Mouse (Mus musculus) heart, embryonic 13.5 days (tissue): ENCODE data around the gene Parp2. TPM values are rescaled to one million over a fixed set of nuclear protein-coding genes. Genes with fewer than 3 reads are reported as not detected.

ENCODE experiments used
- ATAC-seq: fragments of 200-750 bp; cut with Nextera tagmentation; 2 replicates; pipeline ENCODE4 v1.8.0; 2017; ENCODE audit warnings: moderate TSS enrichment; ENCODE audit not compliant: insufficient number of reproducible peaks, low FRiP score, low TSS enrichment; ENCODE audit errors: extremely low read depth
- H3K27ac ChIP-seq: fragments of 300-500 bp; sonication (generic); replicated peaks from 2 replicates; pipeline ENCODE4 v1.5.1; 2015; ENCODE audit warnings: moderate library complexity, mild to moderate bottlenecking, inconsistent platforms
- H3K27me3 ChIP-seq: fragments of 300-500 bp; sonication (generic); replicated peaks from 2 replicates; pipeline ENCODE4 v1.6.1; 2015; ENCODE audit warnings: mild to moderate bottlenecking, inconsistent platforms
- H3K36me3 ChIP-seq: fragments of 300-500 bp; sonication (generic); 2 replicates; pipeline ENCODE4 v1.6.1; 2015; ENCODE audit warnings: mild to moderate bottlenecking, inconsistent platforms
- H3K4me1 ChIP-seq: fragments of 300-500 bp; sonication (generic); 2 replicates; pipeline ENCODE4 v1.6.1; 2015; ENCODE audit warnings: inconsistent platforms
- H3K4me2 ChIP-seq: fragments of 300-500 bp; sonication (generic); 2 replicates; pipeline ENCODE4 v1.6.1; 2015; ENCODE audit warnings: inconsistent platforms, mild to moderate bottlenecking, moderate library complexity
- H3K4me3 ChIP-seq: fragments of 300-500 bp; sonication (generic); 2 replicates; pipeline ENCODE4 v1.5.1; 2015; ENCODE audit warnings: moderate library complexity, mild to moderate bottlenecking, inconsistent platforms
- H3K9ac ChIP-seq: fragments of 300-500 bp; sonication (generic); 2 replicates; pipeline ENCODE4 v1.6.1; 2015; ENCODE audit warnings: inconsistent platforms, mild to moderate bottlenecking, moderate library complexity
- H3K9me3 ChIP-seq: fragments of 300-500 bp; sonication (generic); 2 replicates; pipeline ENCODE4 v1.6.1; 2016; ENCODE audit warnings: inconsistent platforms
- WGBS: fragments of 180-500 bp; shearing (Covaris S2); methylation state at CpG from one replicate; pipeline ENCODE4 v1.1.7; 2015; ENCODE audit warnings: mixed read lengths; 5-methylcytosine and 5-hydroxymethylcytosine counted together
- polyA plus RNA-seq: library from polyadenylated mRNA; unstranded; fragments of >200 nt; fragmentation: Nextera tagmentation; extraction: Ambion mirVana; gene quantifications from 2 replicates; pipeline ENCODE4 v1.2.1, GENCODE M21; 2015

Parp2 gene
- 35.1 and 41.6 TPM in 2 replicates for polyA plus RNA-seq

GRCm38 (mm10) chr14:50807487-50808072, at the start of gene Parp2, which contains the start of gene Ccnb1ip1:
Parp2 (plus strand) TSS chr14:50807841.
Ccnb1ip1 (minus strand) TSS chr14:50807732.
- H3K9me3 ChIP-seq, result no peaks in the 10 kb centered on the region
- H3K27ac ChIP-seq, result peak within 1 kb of the TSS; percentile 89
- H3K4me2 ChIP-seq, result peak within 1 kb of the TSS; percentile 73
- peak within 1 kb of the TSS; percentile 89 for H3K9ac ChIP-seq
- peak; percentile 95 for ATAC-seq
- peaks cover 11% of the 10 kb centered on the region for H3K4me1 ChIP-seq
- H3K36me3 ChIP-seq, result peaks cover 29% of the 10 kb centered on the region
- 0% methylated on average over 42 of the region's 42 CpGs for WGBS
- H3K27me3 ChIP-seq, result no peaks in the 10 kb centered on the region
- H3K4me3 ChIP-seq, result peak within 1 kb of the TSS; percentile 71

- H3K9me3 ChIP-seq, result no peaks in the 10 kb centered on the region
- H3K27ac ChIP-seq, result no peak overlapping the region
- WGBS, result 73% methylated on average over 5 of the region's 5 CpGs
- no peak for ATAC-seq
- H3K36me3 ChIP-seq, result peaks cover 8% of the 10 kb centered on the region
- H3K9ac ChIP-seq, result no peak overlapping the region
- H3K4me2 ChIP-seq, result no peak overlapping the region
- H3K27me3 ChIP-seq, result no peaks in the 10 kb centered on the region
- H3K4me3 ChIP-seq, result no peak overlapping the region
- H3K4me1 ChIP-seq, result no peaks in the 10 kb centered on the region
Observed at GRCm38 (mm10) chr14:50758416-50759085, 49.1 kb upstream of the Parp2 start.

DNA sequence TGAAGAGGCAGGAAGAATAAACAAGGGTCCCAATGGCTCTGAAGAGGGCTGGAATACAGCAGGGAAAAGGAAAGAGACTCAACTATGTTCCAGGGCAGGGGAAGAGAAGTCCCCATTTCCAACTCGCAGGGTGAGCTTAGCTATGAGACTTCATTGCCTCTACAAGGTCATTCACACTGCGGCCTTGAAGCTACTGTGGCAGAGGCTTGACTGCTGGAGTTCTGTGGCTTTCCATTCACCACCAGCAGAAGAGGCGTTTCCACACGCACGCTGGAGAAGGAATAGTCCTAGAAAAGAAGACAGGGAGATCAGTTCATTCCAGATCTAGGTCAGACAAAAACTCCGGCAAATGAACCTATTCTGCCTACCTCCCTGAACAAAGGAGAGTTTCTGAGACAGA, 41.9 kb upstream of the Parp2 start:
- peaks cover 69% of the 10 kb centered on the region for H3K36me3 ChIP-seq
- H3K27ac ChIP-seq, result no peak overlapping the region
- H3K9ac ChIP-seq, result no peak overlapping the region
- no peaks in the 10 kb centered on the region for H3K9me3 ChIP-seq
- H3K4me1 ChIP-seq, result no peaks in the 10 kb centered on the region
- no peak overlapping the region for H3K4me3 ChIP-seq
- WGBS, result 83% methylated on average over 6 of the region's 6 CpGs
- H3K27me3 ChIP-seq, result no peaks in the 10 kb centered on the region
- no peak overlapping the region for H3K4me2 ChIP-seq
- ATAC-seq, result no peak

DNA sequence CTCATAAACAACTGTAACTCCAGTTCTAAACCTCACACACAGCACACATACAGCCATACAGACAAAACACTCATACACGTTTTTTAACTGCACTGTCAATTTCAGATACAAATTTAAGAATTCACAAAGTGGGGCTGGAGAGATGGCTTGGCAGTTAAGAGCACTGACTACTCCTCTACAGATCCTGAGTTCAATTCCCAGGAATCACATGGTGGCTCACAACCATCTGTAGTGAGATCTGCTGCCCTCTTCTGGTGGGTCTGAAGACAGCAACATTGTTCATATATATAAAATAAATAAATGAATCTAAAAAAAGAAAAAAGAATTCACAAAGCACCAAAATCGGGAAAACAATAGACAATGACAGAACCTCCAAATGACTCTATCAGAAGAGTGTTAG, 36.3 kb upstream of the Parp2 start:
- no peak overlapping the region for H3K4me2 ChIP-seq
- no peaks in the 10 kb centered on the region for H3K4me1 ChIP-seq
- WGBS, result 76% methylated on average over 2 of the region's 2 CpGs
- no peak for ATAC-seq
- no peak overlapping the region for H3K9ac ChIP-seq
- peaks cover 87% of the 10 kb centered on the region for H3K36me3 ChIP-seq
- no peak overlapping the region for H3K4me3 ChIP-seq
- H3K27ac ChIP-seq, result no peak overlapping the region
- H3K9me3 ChIP-seq, result no peaks in the 10 kb centered on the region
- no peaks in the 10 kb centered on the region for H3K27me3 ChIP-seq

DNA sequence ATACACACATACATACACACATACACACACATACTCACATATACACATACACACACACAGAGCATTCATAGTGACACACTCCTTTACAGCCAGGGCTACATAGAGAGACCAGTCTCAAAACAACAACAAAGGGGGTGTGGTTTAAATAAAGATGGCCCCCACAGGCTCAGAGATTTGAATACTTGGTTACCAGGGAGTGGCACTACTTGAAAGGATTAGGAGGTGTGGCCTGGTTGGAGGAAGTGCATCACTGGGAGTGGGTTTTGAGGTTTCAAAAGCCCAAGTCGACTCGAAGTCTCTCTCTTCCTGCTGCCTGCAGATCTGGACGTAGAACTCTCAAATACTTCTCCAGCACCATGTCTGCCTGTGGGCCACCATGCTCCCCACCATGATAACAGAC, 25.5 kb upstream of the Parp2 start:
- H3K27me3 ChIP-seq, result no peaks in the 10 kb centered on the region
- H3K9ac ChIP-seq, result no peak overlapping the region
- 0 out of 2 replicates have a peak, but pooled peaks cover 2% of the 10 kb centered on the region for H3K9me3 ChIP-seq
- H3K4me1 ChIP-seq, result peaks cover 7% of the 10 kb centered on the region
- 88% methylated on average over 3 of the region's 3 CpGs for WGBS
- H3K4me2 ChIP-seq, result no peak overlapping the region
- no peak overlapping the region for H3K4me3 ChIP-seq
- ATAC-seq, result no peak
- H3K36me3 ChIP-seq, result peaks cover 38% of the 10 kb centered on the region
- H3K27ac ChIP-seq, result no peak overlapping the region

DNA sequence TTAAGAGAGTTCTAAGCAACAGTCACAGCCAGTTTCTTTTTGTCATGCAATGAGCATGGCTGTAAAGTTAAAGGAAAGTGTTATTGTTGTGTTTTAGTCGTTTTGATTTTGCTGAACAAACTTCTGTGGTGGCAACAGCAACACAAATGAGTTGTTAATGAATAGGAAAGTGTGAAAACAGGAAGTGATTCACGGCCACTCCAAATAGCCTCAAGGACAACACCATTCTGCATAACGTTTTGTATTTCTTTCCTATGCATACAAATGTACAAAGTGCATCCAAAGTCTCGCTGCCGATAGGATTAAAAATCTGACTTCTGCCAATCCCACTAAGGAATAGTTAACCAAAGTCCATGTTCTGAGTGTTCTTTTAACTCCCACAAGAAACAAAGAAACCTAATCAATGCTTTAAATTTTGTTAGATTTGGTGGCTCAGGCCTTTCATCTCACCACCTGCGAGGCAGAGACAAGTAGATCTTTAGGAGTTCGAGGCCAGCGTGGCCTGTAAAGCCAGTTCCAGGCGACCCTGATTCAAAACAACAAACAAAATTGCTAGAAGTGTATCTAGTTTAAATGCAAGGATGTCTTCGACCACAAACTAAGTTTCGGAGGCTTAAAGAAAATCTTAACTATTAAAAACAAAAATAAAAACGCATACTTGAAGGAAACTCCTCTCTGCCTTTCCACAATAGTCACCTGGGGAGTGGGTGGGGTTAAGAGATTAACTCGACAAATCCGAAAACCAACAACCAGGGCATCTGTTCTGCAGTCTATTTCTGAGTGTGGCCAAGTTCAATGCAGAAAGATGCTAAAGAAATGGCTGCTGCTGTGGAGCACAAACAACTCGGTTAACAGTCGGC, 23.0 kb upstream of the Parp2 start:
- no peak for ATAC-seq
- peaks cover 7% of the 10 kb centered on the region for H3K4me1 ChIP-seq
- H3K4me2 ChIP-seq, result peak overlapping the region; percentile 80
- H3K27ac ChIP-seq, result peak overlapping the region; percentile 36; the same call in 1 of the 2 replicates
- no peaks in the 10 kb centered on the region for H3K27me3 ChIP-seq
- H3K4me3 ChIP-seq, result peak overlapping the region; percentile 77
- 25% methylated on average over 16 of the region's 16 CpGs for WGBS
- peak overlapping the region; percentile 89 for H3K9ac ChIP-seq
- peaks cover 22% of the 10 kb centered on the region for H3K36me3 ChIP-seq
- H3K9me3 ChIP-seq, result 0 out of 2 replicates have a peak, but pooled peaks cover 2% of the 10 kb centered on the region

DNA sequence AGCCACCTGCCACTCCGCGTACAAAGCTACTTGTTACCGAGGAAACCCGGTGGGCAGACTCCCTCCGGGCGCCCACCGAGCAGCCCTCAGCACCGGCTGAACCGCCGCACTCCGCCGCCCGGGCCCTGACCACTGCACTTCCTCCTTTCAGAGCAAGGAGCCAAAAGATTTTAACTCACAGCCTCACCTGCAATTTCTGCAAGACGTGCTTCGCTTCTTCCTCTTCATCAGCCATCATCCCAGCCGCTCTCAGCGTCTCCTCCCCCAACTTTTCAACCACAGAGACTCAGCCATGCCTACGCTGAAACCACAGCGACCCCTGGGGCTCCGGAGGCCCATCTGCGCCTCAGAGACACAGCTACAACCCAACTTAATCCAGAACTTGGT, 22.4 kb upstream of the Parp2 start, which contains the start of gene Ttc5:
Gene Ttc5 (minus strand): TSS at position 269 of the 387 bp plus-strand sequence.
- H3K27ac ChIP-seq, result peak within 1 kb of the TSS; percentile 36; the same call in 1 of the 2 replicates
- no peaks in the 10 kb centered on the region for H3K27me3 ChIP-seq
- H3K9ac ChIP-seq, result peak within 1 kb of the TSS; percentile 89
- 0 out of 2 replicates have a peak, but pooled peaks cover 2% of the 10 kb centered on the region for H3K9me3 ChIP-seq
- H3K4me1 ChIP-seq, result peaks cover 7% of the 10 kb centered on the region
- WGBS, result under 1% methylated on average over 21 of the region's 21 CpGs
- peak within 1 kb of the TSS; percentile 80 for H3K4me2 ChIP-seq
- peak; percentile 83; the same call in 1 of the 2 replicates for ATAC-seq
- H3K36me3 ChIP-seq, result peaks cover 15% of the 10 kb centered on the region
- H3K4me3 ChIP-seq, result peak within 1 kb of the TSS; percentile 77

- H3K4me2 ChIP-seq, result no peak overlapping the region
- no peak overlapping the region for H3K27ac ChIP-seq
- 7% methylated on average over 2 of the region's 2 CpGs for WGBS
- H3K27me3 ChIP-seq, result no peaks in the 10 kb centered on the region
- peaks cover 7% of the 10 kb centered on the region for H3K4me1 ChIP-seq
- no peaks in the 10 kb centered on the region for H3K9me3 ChIP-seq
- H3K9ac ChIP-seq, result no peak overlapping the region
- H3K36me3 ChIP-seq, result no peaks in the 10 kb centered on the region
- no peak overlapping the region for H3K4me3 ChIP-seq
- ATAC-seq, result no peak
Observed at GRCm38 (mm10) chr14:50788157-50788556, 19.5 kb upstream of the Parp2 start.

GRCm38 (mm10) chr14:50795261-50795935, 12.2 kb upstream of the Parp2 start:
- H3K36me3 ChIP-seq, result no peaks in the 10 kb centered on the region
- ATAC-seq, result no peak
- no peak overlapping the region for H3K27ac ChIP-seq
- H3K4me1 ChIP-seq, result peaks cover 3% of the 10 kb centered on the region
- H3K9me3 ChIP-seq, result no peaks in the 10 kb centered on the region
- no peak overlapping the region for H3K9ac ChIP-seq
- H3K4me3 ChIP-seq, result no peak overlapping the region
- whole genome bisulfite sequencing, result 86% methylated on average over 24 of the region's 24 CpGs
- H3K4me2 ChIP-seq, result no peak overlapping the region
- no peaks in the 10 kb centered on the region for H3K27me3 ChIP-seq

- Histone ChIP-seq H3K9ac (no peak overlapping the region), H3K27ac (no peak overlapping the region), H3K4me3 (no peak overlapping the region), H3K27me3 (no peaks in the 10 kb centered on the region), H3K9me3 (no peaks in the 10 kb centered on the region), H3K4me2 (no peak overlapping the region), H3K36me3 (no peaks in the 10 kb centered on the region), H3K4me1 (peaks cover 3% of the 10 kb centered on the region)
- ATAC-seq, result no peak
- WGBS, result 82% methylated on average over 4 of the region's 4 CpGs
Observed at GRCm38 (mm10) chr14:50795965-50796364, 11.7 kb upstream of the Parp2 start.

- H3K9me3 ChIP-seq, result no peaks in the 10 kb centered on the region
- WGBS, result 71% methylated on average over 1 of the region's 1 CpGs
- no peak overlapping the region for H3K4me3 ChIP-seq
- no peak for ATAC-seq
- no peak overlapping the region for H3K4me2 ChIP-seq
- no peak overlapping the region for H3K9ac ChIP-seq
- H3K27me3 ChIP-seq, result no peaks in the 10 kb centered on the region
- H3K27ac ChIP-seq, result no peak overlapping the region
- H3K36me3 ChIP-seq, result no peaks in the 10 kb centered on the region
- H3K4me1 ChIP-seq, result peaks cover 3% of the 10 kb centered on the region
Observed at GRCm38 (mm10) chr14:50796464-50796863, 11.2 kb upstream of the Parp2 start.
